Mouse (Mus musculus) MEL (cell line): ENCODE data around the gene Emp2. TPM values are rescaled to one million over a fixed set of nuclear protein-coding genes. Genes with fewer than 3 reads are reported as not detected.

Experiments
- DNase-seq: peaks from one replicate; pipeline ENCODE4 v3.0.0; 2011; ENCODE audit warnings: low read depth, low spot score
- H3K27ac ChIP-seq: 2 replicates; pipeline ENCODE4 v1.5.1; 2012; ENCODE audit warnings: low read depth, mild to moderate bottlenecking, control low read depth, low read length, moderate library complexity; ENCODE audit not compliant: control insufficient read depth
- H3K27me3 ChIP-seq, 2 experiments: fragments of 150-350 bp in 1 of 2; sonication (generic) in 1 of 2; 2 replicates each; pipeline ENCODE4 v1.6.1; 2012; ENCODE audit warnings: low read length in 2 of 2, mild to moderate bottlenecking in 2 of 2, improper control_type of control experiment in 1 of 2, moderate library complexity in 1 of 2; ENCODE audit not compliant: insufficient read depth in 2 of 2, control insufficient read depth in 1 of 2
- H3K36me3 ChIP-seq, 2 experiments: 2 replicates each; pipeline ENCODE4 v1.6.1; 2012 to 2014; ENCODE audit warnings: low read length in 2 of 2, improper control_type of control experiment in 1 of 2, inconsistent platforms in 1 of 2, mild to moderate bottlenecking in 1 of 2; ENCODE audit not compliant: insufficient read depth in 2 of 2, control insufficient read depth in 1 of 2
- H3K4me1 ChIP-seq, 2 experiments: fragments of 150-350 bp in 1 of 2; sonication (generic) in 1 of 2; 2 replicates each; pipeline ENCODE4 v1.6.1; 2012; ENCODE audit warnings: low read length in 2 of 2, improper control_type of control experiment in 1 of 2, mild to moderate bottlenecking in 1 of 2; ENCODE audit not compliant: insufficient read depth in 2 of 2, control insufficient read depth in 1 of 2
- H3K4me3 ChIP-seq, 2 experiments: fragments of 150-350 bp in 1 of 2; sonication (generic) in 1 of 2; 2 replicates each; pipeline ENCODE4 v1.5.1; 2012; ENCODE audit warnings: low read depth in 2 of 2, low read length in 2 of 2, mild to moderate bottlenecking in 2 of 2, moderate library complexity in 2 of 2, control low read depth in 1 of 2, improper control_type of control experiment in 1 of 2; ENCODE audit not compliant: control insufficient read depth in 1 of 2, insufficient read depth in 1 of 2
- H3K79me2 ChIP-seq: 2 replicates; pipeline ENCODE4 v1.6.1; 2012; ENCODE audit warnings: mild to moderate bottlenecking, low read length, moderate library complexity; ENCODE audit not compliant: control insufficient read depth, poor library complexity, insufficient read depth
- H3K9ac ChIP-seq: 2 replicates; pipeline ENCODE4 v1.6.1; 2012; ENCODE audit warnings: low read depth, mild to moderate bottlenecking, control low read depth, low read length, moderate library complexity; ENCODE audit not compliant: control insufficient read depth, poor library complexity, severe bottlenecking
- H3K9me3 ChIP-seq: fragments of 150-350 bp; sonication (generic); replicated peaks from 2 replicates; pipeline ENCODE4 v1.6.1; 2012; ENCODE audit warnings: mild to moderate bottlenecking, low read length, improper control_type of control experiment, moderate library complexity; ENCODE audit not compliant: insufficient read depth
- BHLHE40 ChIP-seq: IDR thresholded peaks from 2 replicates; pipeline ENCODE4 v1.6.1; 2012; ENCODE audit warnings: low read depth, mild to moderate bottlenecking, inconsistent platforms, low read length, improper control_type of control experiment, borderline replicate concordance
- CTCF ChIP-seq, 3 experiments: IDR thresholded peaks in 2 of 3; conservative IDR thresholded peaks in 1 of 3; 2 replicates each; pipeline ENCODE4 v1.5.1; 2011 to 2012; ENCODE audit warnings: low read length in 3 of 3, low read depth in 2 of 3, mild to moderate bottlenecking in 2 of 3, improper control_type of control experiment in 1 of 3, inconsistent platforms in 1 of 3, mixed read lengths in 1 of 3, moderate library complexity in 1 of 3; ENCODE audit not compliant: control insufficient read depth in 1 of 3, insufficient read depth in 1 of 3, poor library complexity in 1 of 3, severe bottlenecking in 1 of 3
- E2F4 ChIP-seq: IDR thresholded peaks from 2 replicates; pipeline ENCODE4 v1.6.1; 2011; ENCODE audit warnings: low read depth, low read length, improper control_type of control experiment, borderline replicate concordance
- EP300 ChIP-seq, 2 experiments: IDR thresholded peaks; 2 replicates each; pipeline ENCODE4 v1.6.1; 2011; ENCODE audit warnings: improper control_type of control experiment in 2 of 2, low read length in 2 of 2, low read depth in 1 of 2, mild to moderate bottlenecking in 1 of 2
- GABPA ChIP-seq: IDR thresholded peaks from 2 replicates; pipeline ENCODE4 v1.6.1; 2012; ENCODE audit warnings: low read depth, mild to moderate bottlenecking, inconsistent platforms, low read length, improper control_type of control experiment, moderate library complexity
- MAFK ChIP-seq: IDR thresholded peaks from 2 replicates; pipeline ENCODE4 v1.6.1; 2011; ENCODE audit warnings: low read depth, mild to moderate bottlenecking, low read length, improper control_type of control experiment, borderline replicate concordance
- MAX ChIP-seq: IDR thresholded peaks from 2 replicates; pipeline ENCODE4 v1.6.1; 2011; ENCODE audit warnings: low read length, improper control_type of control experiment
- MAZ ChIP-seq: IDR thresholded peaks from 2 replicates; pipeline ENCODE4 v1.6.1; 2012; ENCODE audit warnings: low read depth, mild to moderate bottlenecking, inconsistent platforms, low read length, improper control_type of control experiment
- MEF2A ChIP-seq: IDR thresholded peaks from 2 replicates; pipeline ENCODE4 v1.6.1; 2014; ENCODE audit warnings: low read depth, mild to moderate bottlenecking, inconsistent platforms, low read length, improper control_type of control experiment; ENCODE audit not compliant: poor library complexity, insufficient replicate concordance, severe bottlenecking; ENCODE audit errors: extremely low read depth
- MXI1 ChIP-seq: IDR thresholded peaks from 2 replicates; pipeline ENCODE4 v1.6.1; 2011; ENCODE audit warnings: mild to moderate bottlenecking, low read depth, low read length, improper control_type of control experiment
- POLR2AphosphoS5 ChIP-seq: IDR thresholded peaks from 2 replicates; pipeline ENCODE4 v1.6.1; 2012; ENCODE audit warnings: low read depth, borderline replicate concordance, mild to moderate bottlenecking, inconsistent platforms, low read length, moderate library complexity, mixed read lengths
- SIN3A ChIP-seq: IDR thresholded peaks from 2 replicates; pipeline ENCODE4 v1.6.1; 2012; ENCODE audit warnings: low read length, improper control_type of control experiment, inconsistent platforms
- TCF12 ChIP-seq: IDR thresholded peaks from 2 replicates; pipeline ENCODE4 v1.6.1; 2014; ENCODE audit warnings: low read depth, mild to moderate bottlenecking, inconsistent platforms, low read length, improper control_type of control experiment, moderate library complexity
- ZMIZ1 ChIP-seq: IDR thresholded peaks from 2 replicates; pipeline ENCODE4 v1.6.1; 2012; ENCODE audit warnings: low read depth, mild to moderate bottlenecking, inconsistent platforms, low read length, improper control_type of control experiment, moderate library complexity
- ZNF384 ChIP-seq: IDR thresholded peaks from 2 replicates; pipeline ENCODE4 v1.6.1; 2012; ENCODE audit warnings: low read depth, mild to moderate bottlenecking, inconsistent platforms, low read length, improper control_type of control experiment
- polyA plus RNA-seq, 2 experiments: library from polyadenylated mRNA; stranded (reverse) in 1 of 2; unstranded in 1 of 2; fragments of >175 nt in 1 of 2; fragments of >200 nt in 1 of 2; gene quantifications; 2 replicates each; pipeline versions ENCODE4 v1.2.1 to v1.2.4; 2012; ENCODE audit warnings: low replicate concordance in 2 of 2, low read depth in 1 of 2; ENCODE audit not compliant: insufficient read length in 2 of 2, insufficient read depth in 1 of 2, missing spikeins in 1 of 2
- total RNA-seq: library from RNA; depleted of rRNA; stranded (reverse); fragments of 300-350 nt; gene quantifications from 2 replicates; pipeline ENCODE4 v1.2.3, GENCODE M21; 2012

Gene Emp2
- total and polyA plus RNA-seq, 3 experiments = not detected

GRCm38 (mm10) chr16:10311989-10312388 lies 1.8 kb downstream of the Emp2 start:
- Histone ChIP-seq H3K4me1 (peaks cover 1 to 7% of the 10 kb centered on the region in 2 experiments; a peak in 3 of 4 replicates), H3K79me2 (no peaks in the 10 kb centered on the region), H3K9me3 (no peaks in the 10 kb centered on the region), H3K27me3 (no peaks in the 10 kb centered on the region), H3K27ac (no peak overlapping the region), H3K36me3 (no peaks in the 10 kb centered on the region), H3K4me3 (no peak overlapping the region), H3K9ac (no peak overlapping the region)
- no peak for DNase-seq
- TF ChIP-seq GABPA (no peak), MXI1 (no peak), CTCF (IDR thresholded peaks at IDR 0.05 in 2 of 3, conservative IDR thresholded peaks at IDR 0.05 in 1 of 3; ENCODE audit: control insufficient read depth in 1 of 3, insufficient read depth in 1 of 3, low read depth in 2 of 3, low read length in 3 of 3, poor library complexity in 1 of 3, severe bottlenecking in 1 of 3) (no peak)

GRCm38 (mm10) chr16:10311086-10311485 lies 2.7 kb downstream of the Emp2 start:
- DNase-seq = no peak

GRCm38 (mm10) chr16:10310507-10310906 lies 3.3 kb downstream of the Emp2 start:
- H3K9ac ChIP-seq = no peak overlapping the region
- no peak overlapping the region for H3K4me3 ChIP-seq
- H3K27me3 ChIP-seq = no peaks in the 10 kb centered on the region
- H3K36me3 ChIP-seq = peaks cover 0 to 3% of the 10 kb centered on the region in 2 experiments; a peak in 2 of 4 replicates
- H3K27ac ChIP-seq = no peak overlapping the region
- DNase-seq = no peak
- no peaks in the 10 kb centered on the region for H3K79me2 ChIP-seq
- no peaks in the 10 kb centered on the region for H3K9me3 ChIP-seq
- no peak for TF ChIP-seq MAZ
- no peak for TF ChIP-seq TCF12
- TF ChIP-seq ZNF384 = no peak
- TF ChIP-seq SIN3A = no peak
- no peak for TF ChIP-seq E2F4
- TF ChIP-seq MAFK = no peak
- no peak for TF ChIP-seq ZMIZ1
- H3K4me1 ChIP-seq = peaks cover 3 to 17% of the 10 kb centered on the region in 2 experiments; a peak in 3 of 4 replicates

More at GRCm38 (mm10) chr16:10311086-10311485, 2.7 kb downstream of the Emp2 start:
- peaks cover 0 to 3% of the 10 kb centered on the region in 2 experiments; a peak in 2 of 4 replicates for H3K36me3 ChIP-seq
- no peak overlapping the region for H3K4me3 ChIP-seq
- H3K9ac ChIP-seq = no peak overlapping the region
- no peaks in the 10 kb centered on the region for H3K79me2 ChIP-seq
- TF ChIP-seq E2F4 (no peak), BHLHE40 (no peak), MAFK (no peak), MEF2A (no peak), EP300 (IDR thresholded peaks at IDR 0.05; ENCODE audit: low read depth in 1 of 2, low read length in 2 of 2) (no peak), MAX (no peak), POLR2AphosphoS5 (no peak)
- peaks cover 3 to 15% of the 10 kb centered on the region in 2 experiments; a peak in 3 of 4 replicates for H3K4me1 ChIP-seq
- no peak overlapping the region for H3K27ac ChIP-seq
- H3K9me3 ChIP-seq = no peaks in the 10 kb centered on the region
- H3K27me3 ChIP-seq = no peaks in the 10 kb centered on the region
